Mouse (Mus musculus): ENCODE measurements around the gene Nob1.

Nob1 gene

DNA sequence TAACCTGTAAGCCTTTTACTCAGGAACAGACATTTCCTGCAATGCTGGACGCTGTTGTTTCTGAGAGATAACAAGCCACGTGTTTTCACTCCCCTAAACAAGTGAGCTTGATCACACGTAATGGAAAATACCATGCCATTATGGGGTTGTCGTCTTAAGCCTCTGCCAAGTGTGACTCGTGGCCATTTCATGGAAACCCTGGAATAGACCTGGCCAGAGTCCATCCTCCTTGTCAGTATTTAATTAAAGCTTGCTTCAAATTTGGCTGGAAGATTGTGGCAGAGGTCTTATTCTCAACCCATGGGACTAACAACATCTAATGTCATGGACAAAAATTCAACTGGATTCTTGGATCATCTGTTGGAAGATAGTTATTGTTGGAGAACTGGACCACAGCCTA, 38.7 kb downstream of the Nob1 start:
- no peak for DNase-seq (ENCODE audit: low spot score)

DNA sequence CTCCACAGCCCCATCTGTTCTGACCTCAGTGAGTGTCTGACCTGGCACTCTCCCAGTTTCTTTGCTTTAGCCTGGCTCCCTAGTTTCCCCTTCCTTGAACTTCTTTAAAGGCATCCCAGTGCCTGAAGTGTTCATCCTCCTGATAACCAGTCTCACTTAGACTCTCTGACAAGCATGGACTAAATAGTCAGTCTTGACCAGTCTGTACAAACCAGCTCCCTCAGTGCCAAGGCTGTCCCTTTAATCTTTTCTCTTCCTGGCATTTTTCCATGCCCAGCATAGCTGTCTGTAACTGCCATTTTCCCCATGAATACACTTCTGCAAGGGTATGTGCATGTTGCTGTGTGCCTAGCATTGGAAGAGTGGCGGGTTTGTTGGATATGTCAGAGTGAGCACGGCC, 39.8 kb downstream of the Nob1 start:
- DNase-seq (ENCODE audit: low spot score): no peak

DNA sequence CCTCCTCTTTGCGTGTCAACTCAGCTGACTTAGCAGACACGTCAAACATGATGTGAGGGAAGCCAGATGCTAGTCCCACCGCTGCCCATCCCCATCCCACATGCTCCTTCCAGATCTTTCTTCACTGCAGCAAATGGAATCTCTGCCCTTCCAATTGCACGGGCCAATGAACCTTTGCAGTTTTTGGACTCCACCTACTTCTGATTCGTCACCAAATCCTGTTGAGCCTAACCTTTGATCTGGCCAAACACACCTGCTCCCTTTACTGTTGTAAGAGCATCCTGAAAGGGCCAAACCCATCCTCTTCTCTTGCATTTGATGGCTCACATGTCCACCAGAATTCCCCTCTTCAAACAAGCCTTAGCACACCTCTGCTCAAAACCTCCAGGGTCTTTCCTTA, 40.2 kb downstream of the Nob1 start:
- no peak for DNase-seq (ENCODE audit: low spot score)

DNA sequence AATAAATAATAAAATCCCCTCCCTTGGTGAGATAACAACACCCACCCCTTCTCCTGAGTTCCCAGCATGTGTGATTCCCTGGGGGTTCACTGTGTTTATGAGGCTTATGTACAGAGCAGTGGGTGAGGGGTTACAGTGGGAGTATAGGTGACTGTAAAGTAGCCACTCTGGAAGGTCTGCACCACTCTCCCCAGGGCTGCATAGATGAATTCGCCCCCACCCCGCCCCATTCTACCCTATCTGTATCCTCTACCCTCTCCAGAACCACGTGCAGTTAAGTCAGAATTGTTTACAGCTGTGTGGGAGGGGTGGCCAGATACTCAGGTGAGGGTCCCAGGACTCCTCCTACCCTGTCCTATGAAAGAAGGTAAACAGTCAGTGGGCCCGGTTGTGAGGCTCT, 42.0 kb downstream of the Nob1 start:
- DNase-seq (ENCODE audit: low spot score): no peak

DNA sequence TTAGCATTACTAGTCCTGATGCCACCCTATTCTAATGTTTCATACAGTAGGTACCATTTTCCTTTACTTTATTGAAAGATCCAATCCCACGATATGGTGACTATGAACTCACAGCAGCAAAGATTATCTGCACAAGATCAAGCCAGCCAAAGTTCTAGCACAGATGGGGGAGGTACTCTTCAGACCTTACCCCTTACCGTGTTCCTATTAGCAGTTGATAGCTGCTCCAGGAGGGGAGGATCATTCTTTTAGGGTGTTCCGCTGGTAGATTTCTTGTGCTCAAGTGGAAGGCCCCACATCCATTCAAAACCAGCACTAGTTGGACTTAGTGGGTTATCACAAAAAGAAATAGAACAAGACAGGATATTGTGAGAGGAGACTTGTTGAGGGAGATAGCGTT, 43.2 kb downstream of the Nob1 start:
- no peak for DNase-seq (ENCODE audit: low spot score)

DNA sequence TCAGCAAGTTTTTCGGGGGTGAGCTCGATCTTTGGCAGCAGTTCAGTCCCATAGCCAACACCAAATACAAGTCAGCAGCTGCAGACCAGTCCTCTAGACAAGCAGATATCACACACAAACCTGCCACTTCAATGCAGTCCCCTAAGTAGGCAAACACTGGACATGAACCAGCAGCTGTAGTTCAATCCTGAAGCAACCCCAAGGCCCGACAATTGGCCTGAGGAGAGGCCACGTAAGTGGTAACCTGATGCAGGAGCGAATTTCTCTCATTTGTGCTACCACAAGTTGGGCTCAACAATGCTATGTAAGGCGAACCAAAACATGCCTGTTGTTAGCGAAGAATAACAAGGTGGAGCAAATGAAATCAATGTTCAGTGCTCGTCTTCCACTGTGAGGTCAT, 44.1 kb downstream of the Nob1 start:
- DNase-seq (ENCODE audit: low spot score): no peak

DNA sequence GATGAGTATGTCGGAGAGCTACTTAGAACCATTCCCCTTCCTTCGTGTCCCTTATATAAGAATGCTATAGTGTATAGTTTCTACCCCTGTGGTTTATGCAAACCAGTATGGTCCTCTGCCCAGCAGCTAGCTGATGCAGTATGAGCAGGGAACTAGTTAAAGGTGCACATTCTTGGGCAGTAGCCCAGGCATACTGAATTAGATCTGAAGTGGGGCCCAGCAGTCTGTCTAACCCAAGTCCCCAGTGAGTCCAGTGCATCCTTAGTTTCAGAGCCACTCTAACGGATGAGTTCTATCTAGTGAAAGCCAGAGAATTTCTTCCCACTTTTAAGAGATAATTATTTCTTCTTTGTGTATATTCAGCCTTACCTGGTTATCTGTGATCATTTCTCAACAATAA, 47.5 kb downstream of the Nob1 start:
- DNase-seq (ENCODE audit: low spot score): no peak

DNA sequence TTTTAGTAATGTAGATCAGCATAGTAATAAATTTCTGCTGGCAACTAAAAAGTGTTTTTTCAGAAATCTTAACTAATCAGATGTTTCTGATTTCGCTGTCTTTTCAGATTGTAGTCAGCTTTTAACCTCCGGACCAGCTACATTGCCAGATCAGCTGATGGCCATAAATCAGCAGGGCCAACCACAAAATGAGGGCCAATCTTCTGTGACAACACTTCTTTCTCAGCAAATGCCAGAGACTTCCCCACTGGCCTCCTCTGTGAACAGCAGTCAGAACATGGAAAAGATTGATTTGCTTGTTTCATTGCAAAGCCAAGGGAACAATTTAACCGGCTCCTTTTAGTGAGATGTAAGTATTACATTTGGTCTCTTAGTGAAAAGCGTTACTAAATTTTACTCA, 54.5 kb downstream of the Nob1 start:
- DNase-seq (ENCODE audit: low spot score): no peak
